Mouse (Mus musculus): ENCODE results near the gene Pknox1. TPM values are rescaled to one million over a fixed set of nuclear protein-coding genes. Genes with fewer than 3 reads are reported as not detected.

Pknox1 gene
- polyA plus RNA-seq, 1 experiment: 0.36 TPM

DNA sequence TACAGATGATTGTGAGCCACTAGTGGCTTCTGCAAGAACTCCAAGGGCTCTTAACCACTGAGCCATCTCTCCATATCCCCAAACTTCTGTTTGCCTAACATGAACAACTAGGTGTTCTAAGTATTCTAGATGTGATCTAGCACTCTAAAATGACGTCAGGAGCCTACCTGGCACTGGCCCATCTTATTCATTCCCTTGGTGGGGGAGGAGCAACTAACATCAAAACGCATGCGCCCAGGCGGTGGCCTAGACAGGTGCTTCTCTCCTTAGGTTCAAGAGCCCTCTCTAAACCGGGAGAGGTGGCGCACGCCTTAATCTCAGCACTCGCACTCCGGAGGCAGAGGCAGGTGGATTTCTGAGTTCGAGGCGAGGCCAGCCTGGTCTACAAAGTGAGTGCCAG lies 71.2 kb downstream of the Pknox1 start:
- H3K4me1 ChIP-seq (ENCODE audit: control insufficient read depth): peaks cover 8% of the 10 kb centered on the region
- peaks cover 3% of the 10 kb centered on the region; the same call in 1 of the 2 replicates for H3K9me3 ChIP-seq (ENCODE audit: control insufficient read depth, low read length)
- peaks cover 47% of the 10 kb centered on the region for H3K27me3 ChIP-seq (ENCODE audit: control insufficient read depth)
- no peak overlapping the region for H3K4me3 ChIP-seq (replicated peaks)
- TF ChIP-seq GATA1 (IDR thresholded peaks at IDR 0.05; ENCODE audit: low read length) (no peak), TAL1 (IDR thresholded peaks at IDR 0.05; ENCODE audit: low read length) (no peak)
- no peaks in the 10 kb centered on the region for H3K36me3 ChIP-seq (ENCODE audit: control insufficient read depth)

DNA sequence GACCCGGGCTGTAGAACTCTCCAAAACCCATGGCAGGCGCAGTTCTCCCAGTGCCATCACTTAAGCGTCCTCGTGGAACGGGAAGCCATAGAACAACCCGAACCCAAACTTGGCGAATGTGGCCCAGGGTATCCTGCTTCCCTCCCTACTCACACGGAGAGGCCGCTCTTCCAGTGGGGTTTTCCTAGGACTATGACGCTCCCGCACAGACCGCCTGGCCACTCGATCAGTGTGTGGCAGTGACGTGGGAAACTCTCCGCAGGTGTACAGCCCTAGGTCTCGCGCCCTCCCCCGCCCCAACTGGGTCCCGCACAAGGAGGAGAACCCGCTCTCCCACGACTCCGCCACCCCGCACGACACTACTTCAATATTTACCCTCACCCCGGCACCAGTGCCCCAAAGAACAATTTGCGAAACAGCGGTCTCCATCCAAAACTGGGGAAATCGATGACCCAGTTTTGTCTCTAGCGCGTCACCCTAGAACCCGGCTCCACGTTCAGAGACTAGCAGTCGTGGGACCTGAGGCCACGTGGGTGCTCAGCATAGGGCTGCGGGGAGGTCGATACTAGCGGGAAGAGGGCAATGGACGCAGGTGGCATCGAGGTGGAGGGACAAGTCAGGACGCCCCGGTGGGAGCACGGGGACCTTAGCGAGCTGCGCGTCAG lies 71.9 kb downstream of the Pknox1 start:
- H3K9me3 ChIP-seq (ENCODE audit: control insufficient read depth, low read length): peaks cover 3% of the 10 kb centered on the region; the same call in 1 of the 2 replicates
- H3K4me3 ChIP-seq (replicated peaks): peak overlapping the region; percentile 56
- peaks cover 47% of the 10 kb centered on the region for H3K27me3 ChIP-seq (ENCODE audit: control insufficient read depth)
- H3K36me3 ChIP-seq (ENCODE audit: control insufficient read depth): no peaks in the 10 kb centered on the region
- peaks cover 8% of the 10 kb centered on the region for H3K4me1 ChIP-seq (ENCODE audit: control insufficient read depth)
- TF ChIP-seq TAL1 (IDR thresholded peaks at IDR 0.05; ENCODE audit: low read length) (no peak), GATA1 (IDR thresholded peaks at IDR 0.05; ENCODE audit: low read length) (no peak)

DNA sequence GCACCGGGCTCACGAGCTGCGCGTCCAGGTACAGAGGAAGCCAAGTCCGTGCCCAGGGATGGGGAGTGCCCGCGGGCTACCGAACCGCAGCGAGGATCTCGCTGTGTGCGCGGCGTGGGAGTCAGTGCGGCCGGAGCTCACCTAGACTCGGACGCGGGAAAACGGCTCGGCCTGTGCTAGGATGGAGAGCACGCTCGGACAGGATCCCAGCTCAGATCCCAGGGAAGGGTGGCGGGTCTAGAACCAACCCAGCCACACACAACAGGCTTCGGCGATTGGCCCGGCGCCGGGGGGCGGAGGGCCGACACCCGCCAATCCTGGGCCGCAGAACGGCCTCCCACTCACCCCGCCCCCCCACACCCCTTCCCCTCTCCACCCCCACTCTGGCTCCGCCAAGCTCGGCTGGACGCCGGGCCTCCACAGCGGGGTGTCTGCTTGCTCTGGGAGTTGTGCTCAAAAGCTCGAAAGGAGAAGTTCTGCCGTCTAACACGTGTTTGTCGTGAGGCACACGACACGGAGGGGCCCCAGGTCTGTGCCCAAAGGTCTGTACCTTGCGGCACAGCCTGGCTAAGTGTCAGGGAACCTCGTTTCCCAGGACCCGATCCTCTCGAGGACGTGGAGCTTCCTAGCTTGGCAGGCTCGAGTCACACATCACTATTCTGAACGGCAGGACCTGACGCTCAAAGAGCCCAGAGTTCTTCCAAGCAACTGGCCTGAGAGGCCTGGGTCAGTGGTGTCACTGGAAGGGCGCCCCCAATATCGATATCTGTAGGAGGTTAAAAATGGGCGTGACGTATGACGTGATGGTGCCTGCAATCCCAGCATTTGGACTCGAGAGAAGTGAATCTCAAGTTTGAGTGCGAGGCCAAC lies 72.6 kb downstream of the Pknox1 start, which contains the start of gene Cbs:
Cbs (minus strand) TSS at position 297 of the 870 bp plus-strand sequence.
- Histone ChIP-seq H3K36me3 (ENCODE audit: control insufficient read depth) (no peaks in the 10 kb centered on the region), H3K9me3 (ENCODE audit: control insufficient read depth, low read length) (peaks cover 3% of the 10 kb centered on the region; the same call in 1 of the 2 replicates), H3K27me3 (ENCODE audit: control insufficient read depth) (peaks cover 47% of the 10 kb centered on the region), H3K4me1 (ENCODE audit: control insufficient read depth) (peaks cover 8% of the 10 kb centered on the region), H3K4me3 (replicated peaks) (peak within 1 kb of the TSS; percentile 56)
- no peak for TF ChIP-seq TAL1 (IDR thresholded peaks at IDR 0.05; ENCODE audit: low read length)
- TF ChIP-seq GATA1 (IDR thresholded peaks at IDR 0.05; ENCODE audit: low read length): no peak

DNA sequence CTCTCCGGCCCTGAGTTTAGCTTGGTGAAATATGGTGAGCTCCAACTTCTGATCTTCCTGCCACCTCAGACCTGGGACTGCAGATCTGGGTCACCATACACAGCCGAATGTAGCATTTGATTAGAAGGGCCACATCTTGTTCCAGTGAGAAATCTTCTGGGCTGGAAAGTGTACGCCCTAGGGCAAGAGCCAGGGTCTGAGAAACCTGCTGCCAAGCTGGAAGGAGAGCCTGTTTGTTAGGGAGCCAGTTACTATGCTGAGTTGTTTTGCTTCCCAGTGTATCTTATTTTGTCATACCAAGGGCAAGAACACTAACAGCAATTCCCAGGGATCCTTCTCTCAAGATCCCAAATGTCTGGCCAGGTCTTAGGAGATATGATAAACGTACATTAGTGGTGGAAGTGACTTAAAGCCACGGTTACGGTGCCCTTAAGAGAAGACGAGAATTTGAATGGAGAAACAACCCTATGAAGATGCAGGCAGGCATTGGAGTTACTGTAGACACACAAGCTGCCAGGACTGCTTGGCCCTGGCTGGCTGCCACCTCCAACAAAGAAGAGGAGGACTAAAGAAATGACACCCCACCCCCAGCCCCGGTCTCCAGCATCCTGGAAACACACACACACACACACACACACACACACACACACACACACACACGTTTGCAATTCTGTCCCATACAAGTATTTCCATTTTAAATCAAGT lies 73.5 kb downstream of the Pknox1 start:
- TF ChIP-seq TAL1 (IDR thresholded peaks at IDR 0.05; ENCODE audit: low read length): no peak
- TF ChIP-seq GATA1 (IDR thresholded peaks at IDR 0.05; ENCODE audit: low read length): no peak
- Histone ChIP-seq H3K4me3 (replicated peaks) (no peak overlapping the region), H3K27me3 (ENCODE audit: control insufficient read depth) (peaks cover 47% of the 10 kb centered on the region), H3K4me1 (ENCODE audit: control insufficient read depth) (peaks cover 8% of the 10 kb centered on the region), H3K36me3 (ENCODE audit: control insufficient read depth) (no peaks in the 10 kb centered on the region), H3K9me3 (ENCODE audit: control insufficient read depth, low read length) (peaks cover 3% of the 10 kb centered on the region; the same call in 1 of the 2 replicates)

DNA sequence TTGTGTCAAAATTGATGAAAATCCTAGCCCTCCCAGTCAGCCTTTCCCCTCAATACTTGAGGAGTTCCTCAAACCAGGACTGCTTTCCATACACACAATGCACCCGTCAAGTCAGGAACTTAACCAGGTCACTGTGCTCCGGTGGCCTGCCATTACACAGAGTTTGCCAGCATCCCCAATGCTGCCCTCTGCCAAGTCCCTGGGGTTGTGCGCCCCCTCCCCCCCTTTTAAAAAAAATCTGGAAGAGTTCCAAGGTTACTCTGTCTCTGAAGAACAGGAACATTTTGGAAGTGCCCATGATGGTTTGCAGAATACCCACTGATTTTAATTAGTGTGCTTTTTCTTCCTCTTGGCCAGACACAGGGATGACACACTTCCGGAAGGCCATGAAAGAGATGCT lies 75.1 kb downstream of the Pknox1 start:
- no peak for TF ChIP-seq TAL1 (IDR thresholded peaks at IDR 0.05; ENCODE audit: low read length)
- no peak for TF ChIP-seq GATA1 (IDR thresholded peaks at IDR 0.05; ENCODE audit: low read length)
- Histone ChIP-seq H3K9me3 (ENCODE audit: control insufficient read depth, low read length) (peaks cover 3% of the 10 kb centered on the region; the same call in 1 of the 2 replicates), H3K4me3 (replicated peaks) (no peak overlapping the region), H3K36me3 (ENCODE audit: control insufficient read depth) (no peaks in the 10 kb centered on the region), H3K27me3 (ENCODE audit: control insufficient read depth) (peaks cover 47% of the 10 kb centered on the region), H3K4me1 (ENCODE audit: control insufficient read depth) (peaks cover 8% of the 10 kb centered on the region)

DNA sequence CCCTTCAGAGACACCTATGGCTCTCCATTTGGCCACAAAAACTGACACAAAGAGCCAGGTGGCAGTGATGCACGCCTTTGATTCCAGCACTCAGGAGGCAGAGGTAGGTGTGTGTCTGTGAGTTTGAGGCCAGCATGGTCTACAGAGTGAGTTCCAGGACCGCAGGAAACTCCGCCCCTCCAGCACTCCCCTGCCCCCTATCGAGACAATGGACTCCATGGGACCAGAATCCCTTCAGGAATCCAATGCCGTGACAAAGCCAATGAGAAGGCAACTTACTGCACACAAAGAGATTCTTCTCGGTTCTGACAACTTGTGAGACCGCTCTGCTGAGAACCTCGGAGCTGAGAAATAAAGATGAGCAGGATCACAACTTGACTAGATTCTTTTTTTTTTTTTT lies 77.8 kb downstream of the Pknox1 start:
- Histone ChIP-seq H3K4me3 (replicated peaks) (no peak overlapping the region), H3K27me3 (ENCODE audit: control insufficient read depth) (peaks cover 20% of the 10 kb centered on the region), H3K4me1 (ENCODE audit: control insufficient read depth) (peaks cover 2% of the 10 kb centered on the region), H3K36me3 (ENCODE audit: control insufficient read depth) (peaks cover 15% of the 10 kb centered on the region), H3K9me3 (ENCODE audit: control insufficient read depth, low read length) (peaks cover 2% of the 10 kb centered on the region; the same call in 1 of the 2 replicates)
- TF ChIP-seq TAL1 (IDR thresholded peaks at IDR 0.05; ENCODE audit: low read length) (no peak), GATA1 (IDR thresholded peaks at IDR 0.05; ENCODE audit: low read length) (no peak)

DNA sequence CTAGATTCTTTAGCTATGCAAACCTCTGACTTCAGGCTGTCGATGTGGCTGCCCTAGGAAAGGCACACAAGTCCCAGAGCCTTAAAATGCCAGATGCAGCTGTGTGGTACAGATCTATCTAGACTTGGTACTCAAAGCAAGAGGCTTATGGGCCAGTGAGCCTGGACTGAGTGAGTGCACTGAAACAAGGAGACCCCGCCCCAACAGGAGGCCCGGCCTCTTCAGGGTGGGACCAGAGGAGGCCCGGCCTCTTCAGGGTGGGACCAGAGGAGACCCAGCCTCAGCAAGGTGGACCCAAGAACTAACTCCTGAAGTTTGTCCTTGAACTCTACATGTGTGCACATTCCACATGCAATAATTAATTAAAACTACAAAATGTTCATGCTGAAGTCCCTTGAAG lies 78.4 kb downstream of the Pknox1 start:
- Histone ChIP-seq H3K9me3 (ENCODE audit: control insufficient read depth, low read length) (0 out of 2 replicates have a peak, but pooled peaks cover 2% of the 10 kb centered on the region), H3K4me1 (ENCODE audit: control insufficient read depth) (no peaks in the 10 kb centered on the region), H3K27me3 (ENCODE audit: control insufficient read depth) (peaks cover 14% of the 10 kb centered on the region), H3K4me3 (replicated peaks) (no peak overlapping the region), H3K36me3 (ENCODE audit: control insufficient read depth) (peaks cover 21% of the 10 kb centered on the region)
- TF ChIP-seq TAL1 (IDR thresholded peaks at IDR 0.05; ENCODE audit: low read length) (no peak), GATA1 (IDR thresholded peaks at IDR 0.05; ENCODE audit: low read length) (no peak)

DNA sequence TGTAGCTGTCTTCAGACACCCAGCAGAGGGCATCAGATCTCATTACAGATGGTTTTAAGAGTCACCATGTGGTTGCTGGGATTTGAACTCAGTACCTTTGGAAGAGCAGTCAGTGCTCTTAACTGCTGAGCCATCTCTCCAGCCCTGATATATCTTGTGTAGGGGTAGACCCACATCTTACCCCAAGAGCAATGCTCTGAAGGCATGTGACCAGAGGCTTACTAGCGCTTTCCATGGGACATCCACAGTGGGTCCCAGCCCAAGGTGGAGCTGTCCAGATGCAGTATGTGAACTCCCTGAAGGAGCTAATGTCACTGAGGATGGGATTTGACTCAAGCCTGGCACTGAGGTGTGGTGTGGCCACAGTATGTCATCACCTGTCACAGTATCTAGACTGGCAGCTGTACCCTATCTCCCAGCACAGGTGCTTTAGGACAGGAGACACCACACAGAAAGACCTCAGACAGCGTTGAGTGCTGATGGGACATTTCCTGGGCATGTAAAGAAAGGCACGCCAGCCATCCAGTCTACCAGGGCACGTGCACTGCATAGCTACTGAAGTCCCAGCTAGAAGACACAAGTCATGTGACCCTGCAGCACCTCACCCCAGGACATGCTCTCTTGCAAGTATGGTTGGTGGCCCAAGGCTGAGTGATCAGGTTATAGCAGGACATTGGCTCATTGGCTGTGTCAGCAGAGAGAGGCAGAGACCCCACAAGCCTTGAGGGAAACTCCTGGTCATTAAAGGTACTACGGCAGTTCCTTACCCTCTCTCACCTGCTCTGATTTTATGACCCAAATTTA lies 81.9 kb downstream of the Pknox1 start:
- Histone ChIP-seq H3K27me3 (ENCODE audit: control insufficient read depth) (no peaks in the 10 kb centered on the region), H3K9me3 (ENCODE audit: control insufficient read depth, low read length) (0 out of 2 replicates have a peak, but pooled peaks cover 2% of the 10 kb centered on the region), H3K36me3 (ENCODE audit: control insufficient read depth) (peaks cover 56% of the 10 kb centered on the region), H3K4me3 (replicated peaks) (no peak overlapping the region), H3K4me1 (ENCODE audit: control insufficient read depth) (no peaks in the 10 kb centered on the region; the same call in 1 of the 2 replicates)
- no peak for TF ChIP-seq TAL1 (IDR thresholded peaks at IDR 0.05; ENCODE audit: low read length)
- no peak for TF ChIP-seq GATA1 (IDR thresholded peaks at IDR 0.05; ENCODE audit: low read length)

Measured in erythroblast, embryonic 14.5 days (primary cell).